Mouse (Mus musculus): Measurements from ENCODE around the gene Tomm40l.
A peak's percentile ranks its signal among the peaks of the same experiment; 100 is the strongest.

Tomm40l gene

DNA sequence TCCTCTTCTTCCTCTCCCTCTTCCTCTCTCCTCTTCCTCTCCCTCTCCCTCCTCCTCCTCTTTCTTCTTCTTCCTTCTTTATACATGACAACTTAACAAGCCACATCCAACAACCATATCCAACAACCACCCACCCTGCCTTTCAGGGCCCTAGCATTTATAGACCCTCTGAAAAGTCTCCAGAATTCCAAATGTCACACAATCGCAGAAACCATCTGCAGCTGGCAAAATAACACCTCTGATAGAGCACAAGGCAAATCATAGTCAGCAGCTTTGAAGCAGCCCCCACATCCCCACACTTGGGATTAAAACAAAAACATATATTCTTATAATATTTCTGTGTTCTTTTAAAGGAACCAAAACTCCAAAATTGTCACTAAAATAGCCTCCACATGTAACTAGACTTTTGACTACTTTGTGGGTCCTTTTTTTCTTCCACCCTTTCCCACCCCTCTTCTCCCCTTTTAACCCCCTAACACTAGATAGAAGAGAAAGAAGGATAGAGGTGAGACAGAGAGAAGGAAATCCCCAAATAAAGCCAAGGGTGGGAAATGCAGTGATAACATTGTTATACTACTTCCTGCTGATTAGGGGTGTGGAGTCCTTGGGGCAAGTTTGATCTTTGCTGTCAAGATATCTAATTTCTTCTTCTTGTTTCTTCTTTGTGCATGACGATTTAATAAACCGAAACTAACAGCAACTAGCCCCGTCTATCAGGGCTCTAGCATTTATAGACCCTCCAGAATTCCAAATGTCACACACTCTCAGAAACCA, 43.8 kb upstream of the Tomm40l start:
- Histone ChIP-seq H3K4me3 (replicated peaks; ENCODE audit: low read length) (no peak overlapping the region), H3K36me3 (ENCODE audit: insufficient read depth, low read length) (no peaks in the 10 kb centered on the region), H3K9me3 (ENCODE audit: low read length) (no peaks in the 10 kb centered on the region), H3K27me3 (ENCODE audit: insufficient read depth, low read length) (0 out of 2 replicates have a peak, but pooled peaks cover 1% of the 10 kb centered on the region), H3K4me1 (replicated peaks; ENCODE audit: low read depth, low read length) (peaks cover 27% of the 10 kb centered on the region)
- no peak for TF ChIP-seq NANOG (IDR thresholded peaks at IDR 0.05; ENCODE audit: borderline replicate concordance, low read length)

GRCm38 (mm10) chr1:171263666-171264461, 41.5 kb upstream of the Tomm40l start:
- H3K27me3 ChIP-seq (ENCODE audit: insufficient read depth, low read length), result peaks cover 12% of the 10 kb centered on the region; the same call in 1 of the 2 replicates
- no peak overlapping the region for H3K4me3 ChIP-seq (replicated peaks; ENCODE audit: low read length)
- TF ChIP-seq POU5F1 (IDR thresholded peaks at IDR 0.05; ENCODE audit: borderline replicate concordance, low read length) (no peak), CTCF (conservative IDR thresholded peaks at IDR 0.05; ENCODE audit: low read length) (peak; percentile 33)
- H3K9me3 ChIP-seq (ENCODE audit: low read length), result no peaks in the 10 kb centered on the region
- H3K4me1 ChIP-seq (replicated peaks; ENCODE audit: low read depth, low read length), result peaks cover 18% of the 10 kb centered on the region
- no peaks in the 10 kb centered on the region for H3K36me3 ChIP-seq (ENCODE audit: insufficient read depth, low read length)

- no peaks in the 10 kb centered on the region for H3K36me3 ChIP-seq (ENCODE audit: insufficient read depth, low read length)
- H3K4me1 ChIP-seq (replicated peaks; ENCODE audit: low read depth, low read length), result peaks cover 21% of the 10 kb centered on the region
- H3K9me3 ChIP-seq (ENCODE audit: low read length), result no peaks in the 10 kb centered on the region
- no peak overlapping the region for H3K4me3 ChIP-seq (replicated peaks; ENCODE audit: low read length)
- TF ChIP-seq NANOG (IDR thresholded peaks at IDR 0.05; ENCODE audit: borderline replicate concordance, low read length), result no peak
- H3K27me3 ChIP-seq (ENCODE audit: insufficient read depth, low read length), result peaks cover 14% of the 10 kb centered on the region; the same call in 1 of the 2 replicates
Observed at GRCm38 (mm10) chr1:171263185-171263611, 40.9 kb upstream of the Tomm40l start.

GRCm38 (mm10) chr1:171262594-171263130, 40.3 kb upstream of the Tomm40l start:
- Histone ChIP-seq H3K36me3 (ENCODE audit: insufficient read depth, low read length) (no peaks in the 10 kb centered on the region), H3K9me3 (ENCODE audit: low read length) (no peaks in the 10 kb centered on the region), H3K27me3 (ENCODE audit: insufficient read depth, low read length) (peaks cover 14% of the 10 kb centered on the region; the same call in 1 of the 2 replicates), H3K4me1 (replicated peaks; ENCODE audit: low read depth, low read length) (peaks cover 26% of the 10 kb centered on the region), H3K4me3 (replicated peaks; ENCODE audit: low read length) (no peak overlapping the region)
- no peak for TF ChIP-seq NANOG (IDR thresholded peaks at IDR 0.05; ENCODE audit: borderline replicate concordance, low read length)
- TF ChIP-seq POU5F1 (IDR thresholded peaks at IDR 0.05; ENCODE audit: borderline replicate concordance, low read length), result no peak
- no peak for TF ChIP-seq CTCF (conservative IDR thresholded peaks at IDR 0.05; ENCODE audit: low read length)

GRCm38 (mm10) chr1:171260316-171260715, 38.0 kb upstream of the Tomm40l start:
- TF ChIP-seq CTCF (conservative IDR thresholded peaks at IDR 0.05; ENCODE audit: low read length) (no peak), POU5F1 (IDR thresholded peaks at IDR 0.05; ENCODE audit: borderline replicate concordance, low read length) (no peak), NANOG (IDR thresholded peaks at IDR 0.05; ENCODE audit: borderline replicate concordance, low read length) (no peak)

GRCm38 (mm10) chr1:171258921-171259320, 36.6 kb upstream of the Tomm40l start:
- Histone ChIP-seq H3K4me3 (replicated peaks; ENCODE audit: low read length) (peak overlapping the region; percentile 67), H3K9me3 (ENCODE audit: low read length) (no peaks in the 10 kb centered on the region), H3K36me3 (ENCODE audit: insufficient read depth, low read length) (no peaks in the 10 kb centered on the region), H3K27me3 (ENCODE audit: insufficient read depth, low read length) (peaks cover 17% of the 10 kb centered on the region; the same call in 1 of the 2 replicates), H3K4me1 (replicated peaks; ENCODE audit: low read depth, low read length) (peaks cover 45% of the 10 kb centered on the region)
- TF ChIP-seq CTCF (conservative IDR thresholded peaks at IDR 0.05; ENCODE audit: low read length) (no peak), NANOG (IDR thresholded peaks at IDR 0.05; ENCODE audit: borderline replicate concordance, low read length) (no peak), POU5F1 (IDR thresholded peaks at IDR 0.05; ENCODE audit: borderline replicate concordance, low read length) (no peak)

More at GRCm38 (mm10) chr1:171260316-171260715, 38.0 kb upstream of the Tomm40l start:
- peaks cover 45% of the 10 kb centered on the region for H3K4me1 ChIP-seq (replicated peaks; ENCODE audit: low read depth, low read length)
- H3K4me3 ChIP-seq (replicated peaks; ENCODE audit: low read length), result no peak overlapping the region
- H3K36me3 ChIP-seq (ENCODE audit: insufficient read depth, low read length), result no peaks in the 10 kb centered on the region
- peaks cover 14% of the 10 kb centered on the region; the same call in 1 of the 2 replicates for H3K27me3 ChIP-seq (ENCODE audit: insufficient read depth, low read length)
- no peaks in the 10 kb centered on the region for H3K9me3 ChIP-seq (ENCODE audit: low read length)

- H3K4me3 ChIP-seq (replicated peaks; ENCODE audit: low read length), result no peak overlapping the region
- H3K27me3 ChIP-seq (ENCODE audit: insufficient read depth, low read length), result peaks cover 24% of the 10 kb centered on the region; the same call in 1 of the 2 replicates
- TF ChIP-seq NANOG (IDR thresholded peaks at IDR 0.05; ENCODE audit: borderline replicate concordance, low read length) (no peak), CTCF (conservative IDR thresholded peaks at IDR 0.05; ENCODE audit: low read length) (no peak), POU5F1 (IDR thresholded peaks at IDR 0.05; ENCODE audit: borderline replicate concordance, low read length) (no peak)
- H3K9me3 ChIP-seq (ENCODE audit: low read length), result no peaks in the 10 kb centered on the region
- H3K4me1 ChIP-seq (replicated peaks; ENCODE audit: low read depth, low read length), result peaks cover 45% of the 10 kb centered on the region
- H3K36me3 ChIP-seq (ENCODE audit: insufficient read depth, low read length), result no peaks in the 10 kb centered on the region
Observed at GRCm38 (mm10) chr1:171257781-171258180, 35.5 kb upstream of the Tomm40l start.

DNA sequence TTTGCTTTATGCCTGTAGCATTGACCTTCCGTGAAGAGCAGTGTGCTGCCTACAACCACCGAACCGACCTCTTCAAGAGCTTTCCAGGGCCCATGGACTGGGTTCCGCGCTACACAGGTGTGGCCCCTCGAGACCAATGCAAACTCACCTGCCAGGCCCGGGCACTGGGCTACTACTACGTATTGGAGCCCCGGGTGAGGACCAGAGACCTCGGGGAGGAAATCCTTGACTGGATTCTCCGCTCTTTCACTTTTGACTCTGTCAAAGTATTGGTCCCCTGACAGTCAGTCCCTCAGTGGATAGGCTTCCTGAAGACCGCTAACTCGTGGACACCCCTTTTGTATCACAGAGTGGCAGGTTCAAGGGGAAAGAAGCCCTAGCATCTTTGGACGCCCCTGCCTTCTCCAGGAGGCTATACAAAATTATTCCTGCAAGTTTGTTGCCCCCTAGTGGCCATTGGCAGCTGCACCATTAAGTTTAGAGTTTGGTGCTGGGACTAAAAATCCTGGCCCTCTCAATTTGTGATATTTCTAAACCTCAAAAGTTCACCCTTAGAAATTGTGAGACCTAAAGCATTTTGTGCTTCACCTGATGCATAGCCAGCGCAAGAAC, 34.7 kb upstream of the Tomm40l start:
- no peak for TF ChIP-seq POU5F1 (IDR thresholded peaks at IDR 0.05; ENCODE audit: borderline replicate concordance, low read length)
- TF ChIP-seq CTCF (conservative IDR thresholded peaks at IDR 0.05; ENCODE audit: low read length), result peak; percentile 72
- no peak for TF ChIP-seq NANOG (IDR thresholded peaks at IDR 0.05; ENCODE audit: borderline replicate concordance, low read length)

More for the DNA sequence above, 34.7 kb upstream of the Tomm40l start:
- H3K27me3 ChIP-seq (ENCODE audit: insufficient read depth, low read length), result peaks cover 24% of the 10 kb centered on the region; the same call in 1 of the 2 replicates
- H3K4me3 ChIP-seq (replicated peaks; ENCODE audit: low read length), result peak overlapping the region; percentile 48
- H3K9me3 ChIP-seq (ENCODE audit: low read length), result no peaks in the 10 kb centered on the region
- H3K4me1 ChIP-seq (replicated peaks; ENCODE audit: low read depth, low read length), result peaks cover 46% of the 10 kb centered on the region
- H3K36me3 ChIP-seq (ENCODE audit: insufficient read depth, low read length), result no peaks in the 10 kb centered on the region
